Mouse (Mus musculus): ENCODE measurements around the gene Tmed8. TPM values are rescaled to one million over a fixed set of nuclear protein-coding genes. Genes with fewer than 3 reads are reported as not detected.

Gene Tmed8
- polyA plus RNA-seq, 1 experiment from 2014 or later = 3.6 TPM

DNA sequence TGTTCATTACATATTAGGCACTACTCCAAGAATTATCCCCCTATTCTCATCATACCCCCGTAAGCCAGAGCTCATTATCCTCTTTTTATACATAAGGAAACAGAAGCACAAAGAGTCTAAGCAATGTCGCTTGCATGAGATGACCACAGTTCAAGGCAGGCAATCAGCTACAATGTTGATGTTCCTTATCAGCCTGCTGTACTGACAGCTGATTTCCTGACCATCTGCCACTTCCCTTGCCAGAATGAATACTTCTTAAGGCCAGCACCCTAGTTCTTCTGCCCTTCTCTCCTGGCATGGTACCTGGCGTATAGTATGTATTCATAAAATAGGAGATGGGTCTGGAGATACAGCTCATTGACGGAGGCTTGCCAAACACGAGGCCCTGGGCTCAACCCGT, 68.0 kb downstream of the Tmed8 start:
- Histone ChIP-seq H3K27me3 (no peaks in the 10 kb centered on the region), H3K4me3 (no peak overlapping the region), H3K36me3 (peaks cover 9% of the 10 kb centered on the region; the same call in 1 of the 2 replicates), H3K9ac (no peak overlapping the region), H3K9me3 (no peaks in the 10 kb centered on the region), H3K4me1 (no peaks in the 10 kb centered on the region), H3K27ac (no peak overlapping the region), H3K4me2 (replicated peaks) (no peak overlapping the region)
- 91% methylated on average over 6 of the region's 6 CpGs for WGBS
- ATAC-seq (ENCODE audit: insufficient number of reproducible peaks, insufficient read depth, low FRiP score, low TSS enrichment) = no peak

DNA sequence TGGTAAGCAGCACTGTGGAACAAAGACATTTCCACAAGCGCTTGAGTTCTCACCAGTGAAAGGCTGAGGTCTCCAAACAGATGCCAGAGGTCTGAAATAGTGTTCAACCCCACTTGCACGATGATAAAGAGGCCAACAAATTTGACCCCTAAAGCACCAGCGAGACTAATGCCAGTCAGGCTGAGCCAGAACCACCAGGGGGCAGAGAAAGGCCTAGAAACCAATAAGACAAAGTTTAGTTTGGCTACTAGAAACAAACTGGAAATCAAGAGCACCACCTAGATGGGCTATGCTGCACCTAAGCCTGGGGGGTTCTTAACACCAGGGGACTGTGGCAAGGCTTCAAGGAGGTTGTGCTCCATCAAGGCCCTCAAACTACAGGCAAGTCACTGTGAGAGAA, 68.6 kb downstream of the Tmed8 start:
- no peak for ATAC-seq (ENCODE audit: insufficient number of reproducible peaks, insufficient read depth, low FRiP score, low TSS enrichment)
- no peak overlapping the region for H3K9ac ChIP-seq
- H3K27me3 ChIP-seq = no peaks in the 10 kb centered on the region
- H3K4me3 ChIP-seq = no peak overlapping the region
- no peak overlapping the region for H3K4me2 ChIP-seq (replicated peaks)
- peaks cover 9% of the 10 kb centered on the region; the same call in 1 of the 2 replicates for H3K36me3 ChIP-seq
- 67% methylated on average over 3 of the region's 3 CpGs for WGBS
- no peaks in the 10 kb centered on the region for H3K4me1 ChIP-seq
- no peak overlapping the region for H3K27ac ChIP-seq
- H3K9me3 ChIP-seq = no peaks in the 10 kb centered on the region

DNA sequence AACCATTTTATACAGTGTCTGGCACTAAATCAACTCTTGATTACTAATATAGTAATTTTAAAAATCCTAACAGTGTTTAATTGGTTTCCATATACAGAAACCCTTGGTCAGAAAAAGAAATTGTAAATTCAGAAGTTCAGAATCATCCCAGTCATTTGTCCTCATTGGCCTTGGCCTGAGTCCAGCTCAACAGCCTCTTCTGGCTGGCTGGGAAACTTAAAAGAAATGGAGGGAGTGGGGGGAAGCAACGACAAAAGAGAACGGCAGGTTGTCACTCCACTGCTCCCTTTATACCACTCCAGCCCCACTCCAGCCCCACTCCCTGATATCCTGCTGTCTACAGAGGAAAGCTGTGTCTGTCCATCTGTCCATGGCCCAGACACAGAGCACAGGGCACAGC, 69.1 kb downstream of the Tmed8 start:
- no peak for ATAC-seq (ENCODE audit: insufficient number of reproducible peaks, insufficient read depth, low FRiP score, low TSS enrichment)
- Histone ChIP-seq H3K36me3 (peaks cover 9% of the 10 kb centered on the region; the same call in 1 of the 2 replicates), H3K4me3 (no peak overlapping the region), H3K27me3 (no peaks in the 10 kb centered on the region), H3K9me3 (no peaks in the 10 kb centered on the region), H3K27ac (no peak overlapping the region), H3K4me1 (no peaks in the 10 kb centered on the region), H3K4me2 (replicated peaks) (no peak overlapping the region), H3K9ac (no peak overlapping the region)
- WGBS = 85% methylated on average over 2 of the region's 2 CpGs

DNA sequence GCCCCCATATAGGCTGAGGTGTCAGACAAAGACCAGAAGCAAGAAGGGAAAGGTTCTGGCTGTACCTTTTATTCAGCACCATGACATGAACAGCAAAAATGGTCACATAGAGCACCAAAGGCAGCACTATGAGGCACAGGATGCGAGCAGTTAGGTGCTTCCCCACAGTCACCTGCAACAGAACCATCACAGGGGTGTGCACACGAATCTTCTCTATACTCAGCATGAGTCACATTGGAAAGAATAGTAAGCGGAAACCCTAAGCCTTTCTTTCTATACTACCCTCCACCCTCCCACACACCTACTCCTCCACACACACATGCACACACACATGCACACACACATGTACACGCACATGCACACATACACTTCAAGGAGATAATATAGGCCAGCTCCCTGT, 70.0 kb downstream of the Tmed8 start:
- Histone ChIP-seq H3K4me3 (no peak overlapping the region), H3K9ac (no peak overlapping the region), H3K4me1 (no peaks in the 10 kb centered on the region), H3K9me3 (no peaks in the 10 kb centered on the region), H3K27ac (no peak overlapping the region), H3K4me2 (replicated peaks) (no peak overlapping the region), H3K27me3 (no peaks in the 10 kb centered on the region), H3K36me3 (peaks cover 9% of the 10 kb centered on the region; the same call in 1 of the 2 replicates)
- WGBS = 93% methylated on average over 4 of the region's 4 CpGs
- ATAC-seq (ENCODE audit: insufficient number of reproducible peaks, insufficient read depth, low FRiP score, low TSS enrichment) = no peak

DNA sequence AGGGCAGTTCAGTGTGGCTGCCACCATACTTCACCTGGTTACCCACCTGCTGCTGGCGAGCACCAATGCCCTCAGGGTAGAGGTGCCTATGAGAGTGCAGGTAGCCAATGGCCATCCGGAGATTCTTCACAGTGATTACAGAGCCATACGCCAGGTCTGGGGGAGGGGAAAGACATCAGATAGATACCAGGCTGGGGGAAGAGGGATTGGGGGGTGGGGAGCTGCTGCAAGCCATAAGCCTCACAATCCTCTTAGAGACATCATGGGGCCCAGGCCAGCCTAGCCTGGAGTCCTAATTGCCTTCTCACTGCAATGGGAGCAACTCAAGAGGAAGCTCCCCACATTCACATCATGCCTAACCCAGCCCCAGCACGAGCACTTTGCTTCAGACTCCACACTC, 73.0 kb downstream of the Tmed8 start:
- no peaks in the 10 kb centered on the region for H3K27me3 ChIP-seq
- no peak overlapping the region for H3K4me3 ChIP-seq
- peaks cover 15% of the 10 kb centered on the region; the same call in 1 of the 2 replicates for H3K36me3 ChIP-seq
- H3K4me1 ChIP-seq = no peaks in the 10 kb centered on the region
- ATAC-seq (ENCODE audit: insufficient number of reproducible peaks, insufficient read depth, low FRiP score, low TSS enrichment) = no peak
- WGBS = 57% methylated on average over 4 of the region's 4 CpGs
- H3K27ac ChIP-seq = no peak overlapping the region
- H3K4me2 ChIP-seq (replicated peaks) = no peak overlapping the region
- no peaks in the 10 kb centered on the region for H3K9me3 ChIP-seq
- H3K9ac ChIP-seq = no peak overlapping the region

DNA sequence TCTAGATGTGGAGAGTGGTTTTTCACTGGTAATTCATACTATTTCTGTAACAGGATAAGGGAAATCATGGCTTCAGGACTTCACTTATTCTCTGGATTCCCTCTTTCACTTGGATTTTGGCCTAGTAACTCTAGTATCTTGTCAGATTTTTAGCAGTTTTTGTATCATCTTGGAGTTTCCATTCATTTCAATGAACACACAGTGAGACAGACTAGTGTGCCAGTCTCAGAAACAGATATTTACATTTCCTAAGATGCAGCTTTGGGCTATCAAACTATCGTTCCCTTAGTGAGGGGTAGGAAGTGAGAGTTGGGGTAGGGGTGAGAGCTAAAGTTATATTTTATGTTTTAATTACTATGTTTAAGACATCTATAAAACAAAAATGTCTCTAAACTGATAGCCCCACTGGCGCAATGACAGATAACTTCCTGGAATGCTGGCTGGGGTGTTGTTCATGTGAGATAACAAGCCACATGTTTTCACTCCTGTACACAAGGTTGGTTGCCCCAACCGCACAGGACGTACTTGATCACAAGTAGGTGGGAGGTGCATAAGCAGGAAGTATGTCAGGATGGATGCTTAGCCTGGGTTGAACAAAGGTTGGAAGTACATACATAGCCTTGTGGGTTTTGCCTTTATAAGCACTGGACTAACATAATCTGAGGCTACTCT, 78.2 kb downstream of the Tmed8 start:
- no peaks in the 10 kb centered on the region for H3K27me3 ChIP-seq
- no peak overlapping the region for H3K9ac ChIP-seq
- H3K36me3 ChIP-seq = peaks cover 20% of the 10 kb centered on the region
- 85% methylated on average over 4 of the region's 4 CpGs for WGBS
- H3K4me1 ChIP-seq = no peaks in the 10 kb centered on the region
- H3K4me2 ChIP-seq (replicated peaks) = no peak overlapping the region
- H3K27ac ChIP-seq = no peak overlapping the region
- H3K9me3 ChIP-seq = no peaks in the 10 kb centered on the region
- H3K4me3 ChIP-seq = no peak overlapping the region
- ATAC-seq (ENCODE audit: insufficient number of reproducible peaks, insufficient read depth, low FRiP score, low TSS enrichment) = no peak

Other genes starting within 250 kb of the Tmed8 start
- gene Zdhhc22, start 210.0 kb downstream of the Tmed8 start, polyA plus RNA-seq (2016; fragmentation: Nextera tagmentation; extraction: Ambion mirVana) = 3.2 and 3.9 TPM in 2 replicates
- 0.26 and 0.76 TPM in 2 replicates for gene Tmem63c, start 179.1 kb downstream of the Tmed8 start, polyA plus RNA-seq (2016; fragmentation: Nextera tagmentation; extraction: Ambion mirVana)
- gene Ngb, start 97.9 kb downstream of the Tmed8 start, polyA plus RNA-seq (2016; fragmentation: Nextera tagmentation; extraction: Ambion mirVana) = 0.39 and 0.42 TPM in 2 replicates
- gene Gstz1, start 53.3 kb downstream of the Tmed8 start, polyA plus RNA-seq (2016; fragmentation: Nextera tagmentation; extraction: Ambion mirVana) = 29.5 and 32.5 TPM in 2 replicates
- 15.4 and 17.3 TPM in 2 replicates for gene Pomt2, start 52.5 kb downstream of the Tmed8 start, polyA plus RNA-seq (2016; fragmentation: Nextera tagmentation; extraction: Ambion mirVana)
- 0.52 and 1.8 TPM in 2 replicates for gene Samd15, start 731 bp downstream of the Tmed8 start, polyA plus RNA-seq (2016; fragmentation: Nextera tagmentation; extraction: Ambion mirVana)
- gene Noxred1, start 38.3 kb upstream of the Tmed8 start, polyA plus RNA-seq (2016; fragmentation: Nextera tagmentation; extraction: Ambion mirVana) = 0.77 and 0.89 TPM in 2 replicates
- gene Vipas39, start 65.8 kb upstream of the Tmed8 start, polyA plus RNA-seq (2016; fragmentation: Nextera tagmentation; extraction: Ambion mirVana) = 55.1 and 57.9 TPM in 2 replicates
- gene Ahsa1, start 66.0 kb upstream of the Tmed8 start, polyA plus RNA-seq (2016; fragmentation: Nextera tagmentation; extraction: Ambion mirVana) = 218 and 222 TPM in 2 replicates
- gene Ism2, start 99.3 kb upstream of the Tmed8 start, polyA plus RNA-seq (2016; fragmentation: Nextera tagmentation; extraction: Ambion mirVana) = 1.0 and 1.4 TPM in 2 replicates
- gene Sptlc2, start 187.9 kb upstream of the Tmed8 start, polyA plus RNA-seq (2016; fragmentation: Nextera tagmentation; extraction: Ambion mirVana) = 66.4 and 74.9 TPM in 2 replicates
- 278 and 300 TPM in 2 replicates for gene Slirp, start 243.4 kb upstream of the Tmed8 start, polyA plus RNA-seq (2016; fragmentation: Nextera tagmentation; extraction: Ambion mirVana)
- 73.2 and 76.0 TPM in 2 replicates for gene Alkbh1, start 243.6 kb upstream of the Tmed8 start, polyA plus RNA-seq (2016; fragmentation: Nextera tagmentation; extraction: Ambion mirVana)